Mouse (Mus musculus): ENCODE measurements around the gene Col7a1. TPM values are rescaled to one million over a fixed set of nuclear protein-coding genes. Genes with fewer than 3 reads are reported as not detected.

Col7a1 gene
- polyA plus RNA-seq, 1 experiment from 2014 or later = 0.11 TPM

DNA sequence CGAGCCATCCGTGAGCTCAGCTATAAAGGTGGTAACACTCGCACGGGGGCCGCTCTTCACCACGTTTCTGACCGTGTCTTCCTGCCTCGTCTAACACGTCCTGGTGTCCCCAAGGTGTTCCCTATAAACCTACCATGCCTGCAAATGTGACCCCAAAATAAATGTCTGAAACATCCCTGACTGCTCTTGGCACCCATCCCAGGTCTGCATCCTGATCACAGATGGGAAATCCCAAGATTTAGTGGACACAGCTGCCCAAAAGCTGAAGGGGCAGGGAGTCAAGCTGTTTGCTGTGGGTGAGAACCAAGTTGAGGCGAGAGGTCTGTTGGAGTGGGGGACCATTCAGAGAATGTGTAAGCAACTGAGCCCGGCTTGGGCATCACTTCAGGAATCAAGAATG lies 1.9 kb downstream of the Col7a1 start:
- H3K36me3 ChIP-seq (ENCODE audit: inconsistent target) = no peaks in the 10 kb centered on the region; the same call in 1 of the 2 replicates
- 88% methylated on average over 10 of the region's 11 CpGs for WGBS (ENCODE audit: missing documents)
- H3K27ac ChIP-seq = no peak overlapping the region
- H3K4me3 ChIP-seq (ENCODE audit: inconsistent target) = no peak overlapping the region
- H3K79me2 ChIP-seq (ENCODE audit: inconsistent target) = no peaks in the 10 kb centered on the region

DNA sequence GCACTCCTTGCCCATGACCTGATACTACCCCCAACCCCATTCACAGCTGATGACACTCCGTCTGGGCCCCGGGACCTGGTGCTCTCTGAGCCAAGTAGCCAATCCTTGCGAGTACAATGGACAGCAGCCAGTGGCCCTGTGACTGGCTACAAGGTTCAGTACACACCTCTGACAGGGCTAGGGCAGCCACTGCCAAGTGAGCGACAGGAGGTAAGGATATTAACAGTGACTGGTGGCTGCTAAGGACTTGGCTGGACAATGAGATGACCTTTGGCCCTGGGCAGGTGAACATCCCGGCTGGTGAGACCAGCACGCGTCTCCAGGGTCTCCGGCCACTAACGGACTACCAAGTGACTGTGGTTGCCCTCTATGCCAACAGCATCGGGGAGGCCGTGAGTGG lies 2.5 kb downstream of the Col7a1 start:
- H3K79me2 ChIP-seq (ENCODE audit: inconsistent target) = no peaks in the 10 kb centered on the region
- no peak overlapping the region for H3K27ac ChIP-seq
- WGBS (ENCODE audit: missing documents) = 84% methylated on average over 11 of the region's 11 CpGs
- H3K36me3 ChIP-seq (ENCODE audit: inconsistent target) = no peaks in the 10 kb centered on the region
- no peak overlapping the region for H3K4me3 ChIP-seq (ENCODE audit: inconsistent target)

DNA sequence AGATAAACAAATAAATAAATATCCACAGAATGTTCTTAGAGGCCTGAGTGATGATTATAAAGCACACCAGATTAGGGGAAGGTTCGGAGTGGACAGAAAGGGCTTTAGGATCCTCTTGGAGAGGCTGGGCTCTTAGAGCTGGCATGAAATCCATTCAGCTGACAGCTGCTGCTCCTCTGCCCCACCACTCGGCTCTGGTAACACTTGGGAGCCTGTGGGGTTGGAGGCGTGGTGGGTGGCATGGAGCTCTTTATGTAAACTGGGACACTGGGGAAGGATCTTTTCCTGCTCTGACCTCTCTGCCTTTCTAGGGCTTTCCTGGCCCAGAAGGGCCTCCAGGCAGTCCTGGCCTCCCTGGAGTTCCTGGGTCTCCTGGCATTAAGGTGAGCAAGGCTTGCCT lies 10.2 kb downstream of the Col7a1 start:
- H3K36me3 ChIP-seq (ENCODE audit: inconsistent target) = no peaks in the 10 kb centered on the region
- H3K4me3 ChIP-seq (ENCODE audit: inconsistent target) = no peak overlapping the region
- H3K27ac ChIP-seq = no peak overlapping the region
- WGBS (ENCODE audit: missing documents) = 84% methylated on average over 3 of the region's 3 CpGs
- H3K79me2 ChIP-seq (ENCODE audit: inconsistent target) = no peaks in the 10 kb centered on the region

GRCm38 (mm10) chr9:108964338-108964737 lies 11.0 kb downstream of the Col7a1 start:
- no peaks in the 10 kb centered on the region for H3K36me3 ChIP-seq (ENCODE audit: inconsistent target)
- H3K4me3 ChIP-seq (ENCODE audit: inconsistent target) = no peak overlapping the region
- H3K27ac ChIP-seq = no peak overlapping the region
- 82% methylated on average over 6 of the region's 6 CpGs for WGBS (ENCODE audit: missing documents)
- no peaks in the 10 kb centered on the region for H3K79me2 ChIP-seq (ENCODE audit: inconsistent target)

DNA sequence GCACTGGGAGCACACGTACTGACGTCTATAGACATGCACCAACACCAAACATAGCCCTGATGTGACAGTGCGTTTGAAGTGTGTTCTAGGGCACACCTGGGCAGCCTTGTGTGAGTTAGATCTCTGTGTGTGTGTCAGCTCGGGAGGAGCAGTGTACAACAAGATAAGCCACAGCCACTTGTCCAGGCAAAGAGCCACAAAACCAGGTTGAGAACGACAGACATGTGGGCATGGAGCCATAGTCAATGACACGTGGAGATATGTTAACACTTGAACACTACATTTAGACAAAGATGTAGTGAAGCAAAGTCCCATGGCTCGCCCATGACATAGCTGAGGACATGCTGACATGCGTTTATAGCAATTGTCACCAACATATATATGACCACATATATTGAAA lies 17.2 kb downstream of the Col7a1 start:
- 79% methylated on average over 8 of the region's 8 CpGs for WGBS (ENCODE audit: missing documents)
- no peaks in the 10 kb centered on the region for H3K79me2 ChIP-seq (ENCODE audit: inconsistent target)
- H3K36me3 ChIP-seq (ENCODE audit: inconsistent target) = no peaks in the 10 kb centered on the region
- H3K4me3 ChIP-seq (ENCODE audit: inconsistent target) = no peak overlapping the region
- H3K27ac ChIP-seq = no peak overlapping the region

- H3K79me2 ChIP-seq (ENCODE audit: inconsistent target) = no peaks in the 10 kb centered on the region
- no peaks in the 10 kb centered on the region for H3K36me3 ChIP-seq (ENCODE audit: inconsistent target)
- WGBS (ENCODE audit: missing documents) = 83% methylated on average over 9 of the region's 9 CpGs
- no peak overlapping the region for H3K4me3 ChIP-seq (ENCODE audit: inconsistent target)
- no peak overlapping the region for H3K27ac ChIP-seq
Observed at GRCm38 (mm10) chr9:108976483-108976882, 23.1 kb downstream of the Col7a1 start.

DNA sequence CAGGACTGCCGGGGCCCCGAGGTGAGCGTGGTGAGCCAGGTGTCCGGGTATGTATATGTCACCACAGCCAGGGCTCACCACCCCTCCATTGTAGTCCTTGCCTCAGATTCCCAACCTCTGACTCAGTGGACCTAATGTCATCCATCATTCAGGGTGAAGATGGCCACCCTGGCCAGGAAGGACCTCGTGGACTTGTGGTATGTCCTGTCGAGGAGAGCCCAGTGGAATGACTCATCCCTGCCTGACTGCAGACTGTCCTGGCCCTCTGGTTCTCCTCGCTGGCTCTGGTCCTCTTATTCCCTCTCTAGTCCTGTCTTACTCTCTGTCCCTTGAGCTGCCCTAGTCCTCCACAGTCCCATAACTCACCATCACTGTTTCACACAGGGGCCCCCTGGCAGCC lies 24.6 kb downstream of the Col7a1 start:
- Histone ChIP-seq H3K27ac (no peak overlapping the region), H3K36me3 (ENCODE audit: inconsistent target) (no peaks in the 10 kb centered on the region), H3K4me3 (ENCODE audit: inconsistent target) (no peak overlapping the region), H3K79me2 (ENCODE audit: inconsistent target) (no peaks in the 10 kb centered on the region)
- WGBS (ENCODE audit: missing documents) = 66% methylated on average over 5 of the region's 7 CpGs

GRCm38 (mm10) chr9:108982498-108982897 lies 29.1 kb downstream of the Col7a1 start:
- Histone ChIP-seq H3K36me3 (ENCODE audit: inconsistent target) (no peaks in the 10 kb centered on the region), H3K79me2 (ENCODE audit: inconsistent target) (no peaks in the 10 kb centered on the region), H3K27ac (no peak overlapping the region), H3K4me3 (ENCODE audit: inconsistent target) (no peak overlapping the region)
- WGBS (ENCODE audit: missing documents) = 53% methylated on average over 8 of the region's 8 CpGs

GRCm38 (mm10) chr9:108983209-108983608 lies 29.8 kb downstream of the Col7a1 start:
- no peak overlapping the region for H3K4me3 ChIP-seq (ENCODE audit: inconsistent target)
- 58% methylated on average over 9 of the region's 9 CpGs for WGBS (ENCODE audit: missing documents)
- H3K27ac ChIP-seq = no peak overlapping the region
- no peaks in the 10 kb centered on the region for H3K36me3 ChIP-seq (ENCODE audit: inconsistent target)
- no peaks in the 10 kb centered on the region for H3K79me2 ChIP-seq (ENCODE audit: inconsistent target)

GRCm38 (mm10) chr9:108985710-108986109 lies 32.3 kb downstream of the Col7a1 start, which contains the start of gene Ucn2:
Ucn2 (plus strand) TSS chr9:108986010.
- Histone ChIP-seq H3K79me2 (ENCODE audit: inconsistent target) (no peaks in the 10 kb centered on the region), H3K27ac (no peak within 1 kb of the TSS), H3K36me3 (ENCODE audit: inconsistent target) (no peaks in the 10 kb centered on the region), H3K4me3 (ENCODE audit: inconsistent target) (no peak within 1 kb of the TSS)
- 74% methylated on average over 4 of the region's 4 CpGs for WGBS (ENCODE audit: missing documents)

GRCm38 (mm10) chr9:108987704-108988350 lies 34.4 kb downstream of the Col7a1 start:
- H3K36me3 ChIP-seq (ENCODE audit: inconsistent target) = no peaks in the 10 kb centered on the region
- H3K79me2 ChIP-seq (ENCODE audit: inconsistent target) = peaks cover 10% of the 10 kb centered on the region
- 62% methylated on average over 15 of the region's 15 CpGs for WGBS (ENCODE audit: missing documents)
- H3K27ac ChIP-seq = no peak overlapping the region
- H3K4me3 ChIP-seq (ENCODE audit: inconsistent target) = no peak overlapping the region

GRCm38 (mm10) chr9:108989802-108990461 lies 36.5 kb downstream of the Col7a1 start:
- WGBS (ENCODE audit: missing documents) = 16% methylated on average over 4 of the region's 4 CpGs
- Histone ChIP-seq H3K27ac (peak overlapping the region; percentile 83), H3K79me2 (ENCODE audit: inconsistent target) (peaks cover 31% of the 10 kb centered on the region), H3K36me3 (ENCODE audit: inconsistent target) (no peaks in the 10 kb centered on the region), H3K4me3 (ENCODE audit: inconsistent target) (no peak overlapping the region)

DNA sequence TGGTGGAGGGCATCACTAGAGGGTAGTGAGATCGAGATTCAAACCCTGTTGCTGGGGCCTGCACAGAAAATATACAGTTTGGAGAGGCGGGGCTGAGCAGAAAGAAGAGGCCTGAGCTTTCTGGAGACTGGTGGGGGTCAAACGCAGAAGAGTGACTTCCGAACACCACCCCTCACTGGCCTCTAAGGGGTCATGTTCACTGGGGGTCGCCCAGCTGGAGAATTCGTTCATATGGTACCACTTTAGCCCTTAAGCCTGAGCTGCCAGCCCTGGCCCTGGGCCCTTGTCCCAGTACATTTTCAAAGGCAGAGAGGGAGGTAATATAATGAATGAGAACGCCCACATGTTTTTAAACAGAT lies 37.1 kb downstream of the Col7a1 start:
- Histone ChIP-seq H3K79me2 (ENCODE audit: inconsistent target) (peaks cover 36% of the 10 kb centered on the region), H3K27ac (peak overlapping the region; percentile 83), H3K36me3 (ENCODE audit: inconsistent target) (no peaks in the 10 kb centered on the region), H3K4me3 (ENCODE audit: inconsistent target) (no peak overlapping the region)
- 83% methylated on average over 6 of the region's 7 CpGs for WGBS (ENCODE audit: missing documents)

DNA sequence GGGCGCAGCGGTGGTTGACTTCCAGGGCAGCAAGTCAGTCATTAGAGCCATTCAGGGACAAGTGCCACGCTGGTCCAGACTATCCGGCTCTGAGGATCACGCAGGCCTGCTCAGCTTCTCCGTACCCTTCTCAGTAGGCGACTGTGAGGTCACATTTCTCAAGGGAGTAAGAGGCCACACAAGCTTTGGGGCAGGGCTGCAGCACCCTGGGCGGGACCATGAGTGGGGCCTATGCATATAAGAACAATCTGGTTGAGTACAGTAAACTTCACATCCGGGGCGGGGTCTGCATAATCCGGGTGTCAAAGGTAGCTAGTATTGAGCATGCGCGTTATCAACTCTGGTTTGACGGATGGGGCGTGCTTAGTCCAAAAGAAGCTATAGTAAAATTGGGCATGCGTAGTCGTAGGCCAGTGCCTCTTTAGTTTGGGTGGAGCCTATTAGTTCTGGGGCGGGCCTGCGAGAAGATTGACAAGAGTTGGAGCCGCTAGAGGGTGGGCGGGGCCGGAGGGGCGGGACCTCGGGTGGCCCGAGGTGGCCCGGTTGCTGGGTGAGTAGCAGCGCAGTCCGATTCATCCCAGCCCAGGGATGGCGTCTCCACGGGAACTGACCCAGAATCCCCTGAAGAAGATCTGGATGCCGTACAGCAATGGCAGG lies 38.2 kb downstream of the Col7a1 start, which contains the start of gene Pfkfb4:
Pfkfb4 (plus strand) TSS at position 351 of the 657 bp plus-strand sequence.
- Histone ChIP-seq H3K79me2 (ENCODE audit: inconsistent target) (peaks cover 47% of the 10 kb centered on the region), H3K27ac (peak within 1 kb of the TSS; percentile 83), H3K36me3 (ENCODE audit: inconsistent target) (no peaks in the 10 kb centered on the region), H3K4me3 (ENCODE audit: inconsistent target) (peak within 1 kb of the TSS; percentile 76)
- 2% methylated on average over 25 of the region's 31 CpGs for WGBS (ENCODE audit: missing documents)

DNA sequence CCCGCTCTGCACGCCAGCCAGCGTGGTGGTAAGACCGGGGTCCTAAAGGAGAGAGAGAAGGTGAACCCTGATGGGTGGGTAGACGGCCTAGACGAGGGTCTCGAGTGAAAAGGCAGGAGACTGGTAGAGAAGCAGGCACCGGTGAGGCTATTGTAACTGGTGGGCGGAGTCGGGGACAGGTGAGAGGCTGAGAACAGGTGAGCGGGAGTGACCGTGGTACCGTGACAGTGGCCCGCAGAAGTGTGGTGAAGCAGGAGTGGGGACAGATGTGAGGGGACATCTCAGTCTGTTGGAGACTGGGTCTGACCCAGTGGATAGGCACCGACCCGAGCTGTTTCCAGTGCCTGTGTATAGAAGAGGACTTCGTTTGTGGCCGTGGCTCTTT lies 38.7 kb downstream of the Col7a1 start:
- WGBS (ENCODE audit: missing documents) = 24% methylated on average over 18 of the region's 18 CpGs
- H3K79me2 ChIP-seq (ENCODE audit: inconsistent target) = peaks cover 52% of the 10 kb centered on the region
- peak overlapping the region; percentile 76 for H3K4me3 ChIP-seq (ENCODE audit: inconsistent target)
- peak overlapping the region; percentile 41 for H3K27ac ChIP-seq
- no peaks in the 10 kb centered on the region for H3K36me3 ChIP-seq (ENCODE audit: inconsistent target)
